Mouse (Mus musculus): ENCODE measurements at regions not wholly inside any gene's neighbourhood (a gene's known extent, or its start where the extent isn't known, plus 50 kb on each side); places are given as distances from the start of the nearest gene placed in this dataset.
"Not testable (repeated sequence)": the region's sequence is repeated elsewhere in the genome, so short reads cannot be mapped to it uniquely, and the experiment has no call there.

DNA sequence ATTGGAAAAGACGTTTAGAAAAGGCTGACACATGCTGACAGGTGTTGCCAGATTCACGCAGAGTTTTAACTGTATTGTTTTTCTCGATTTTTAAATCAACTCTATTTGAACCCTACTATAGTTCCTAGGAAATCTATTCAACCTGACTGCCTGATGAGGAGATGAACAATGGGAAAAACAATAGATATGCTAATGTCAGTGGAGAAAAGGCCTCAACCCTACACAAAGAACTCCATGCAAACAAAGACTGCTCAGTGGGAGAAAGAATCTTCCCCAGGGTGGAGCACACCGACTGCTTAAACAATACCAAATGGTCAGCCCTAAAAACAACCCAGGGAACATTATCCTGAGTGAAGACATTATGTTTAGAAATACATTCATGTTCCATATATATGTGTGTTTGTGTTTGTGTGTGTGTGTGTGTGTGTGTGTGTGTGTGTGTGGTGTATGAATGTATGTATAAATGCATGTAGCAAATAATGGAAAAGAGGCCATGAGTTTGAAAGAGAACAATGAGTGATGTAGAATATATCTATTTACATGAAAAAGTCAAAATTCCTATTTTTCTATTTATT lies 204.1 kb upstream of the Zfp804a start:
- H3K9me3 ChIP-seq (replicated peaks; ENCODE audit: low read length), result no peaks in the 10 kb centered on the region
- H3K36me3 ChIP-seq (ENCODE audit: insufficient read depth, low read length), result no peaks in the 10 kb centered on the region
- WGBS, result 26% methylated on average over 4 of the region's 4 CpGs

GRCm38 (mm10) chr2:81849927-81850326 lies 203.1 kb upstream of the Zfp804a start:
- no peaks in the 10 kb centered on the region for H3K36me3 ChIP-seq (ENCODE audit: insufficient read depth, low read length)
- H3K4me1 ChIP-seq (replicated peaks; ENCODE audit: insufficient read depth, low read length), result no peaks in the 10 kb centered on the region
- TF ChIP-seq CTCF (IDR thresholded peaks at IDR 0.05; ENCODE audit: low read depth), result no peak
- ATAC-seq (replicated peaks; ENCODE audit: low FRiP score, low read depth), result no peak
- no peaks in the 10 kb centered on the region for H3K27me3 ChIP-seq (ENCODE audit: insufficient read depth, low read length)
- no peak overlapping the region for H3K4me3 ChIP-seq (replicated peaks; ENCODE audit: low read depth, low read length)
- H3K4me2 ChIP-seq (ENCODE audit: low read length), result no peak overlapping the region
- H3K9me3 ChIP-seq (replicated peaks; ENCODE audit: low read length), result no peaks in the 10 kb centered on the region
- DNase-seq (ENCODE audit: low spot score), result no peak
- 63% methylated on average over 4 of the region's 4 CpGs for WGBS
- no peak overlapping the region for H3K9ac ChIP-seq (ENCODE audit: low read depth, low read length)
- no peak overlapping the region for H3K27ac ChIP-seq

More for the DNA sequence above, 204.1 kb upstream of the Zfp804a start:
- Histone ChIP-seq H3K4me1 (replicated peaks; ENCODE audit: insufficient read depth, low read length) (no peaks in the 10 kb centered on the region), H3K9ac (ENCODE audit: low read depth, low read length) (no peak overlapping the region), H3K27me3 (ENCODE audit: insufficient read depth, low read length) (no peaks in the 10 kb centered on the region), H3K27ac (no peak overlapping the region), H3K4me3 (replicated peaks; ENCODE audit: low read depth, low read length) (no peak overlapping the region), H3K4me2 (ENCODE audit: low read length) (no peak overlapping the region)
- no peak for TF ChIP-seq CTCF (IDR thresholded peaks at IDR 0.05; ENCODE audit: low read depth)
- ATAC-seq (replicated peaks; ENCODE audit: low FRiP score, low read depth) (no peak), DNase-seq (ENCODE audit: low spot score) (no peak)

- no peak overlapping the region for H3K4me2 ChIP-seq (ENCODE audit: low read length)
- no peak for TF ChIP-seq CTCF (IDR thresholded peaks at IDR 0.05; ENCODE audit: low read depth)
- no peaks in the 10 kb centered on the region for H3K4me1 ChIP-seq (replicated peaks; ENCODE audit: insufficient read depth, low read length)
- no peaks in the 10 kb centered on the region for H3K27me3 ChIP-seq (ENCODE audit: insufficient read depth, low read length)
- DNase-seq (ENCODE audit: low spot score), result no peak
- H3K4me3 ChIP-seq (replicated peaks; ENCODE audit: low read depth, low read length), result no peak overlapping the region
- WGBS, result 85% methylated on average over 1 of the region's 1 CpGs
- no peak for ATAC-seq (replicated peaks; ENCODE audit: low FRiP score, low read depth)
- H3K9ac ChIP-seq (ENCODE audit: low read depth, low read length), result no peak overlapping the region
- H3K9me3 ChIP-seq (replicated peaks; ENCODE audit: low read length), result no peaks in the 10 kb centered on the region
- H3K27ac ChIP-seq, result no peak overlapping the region
- no peaks in the 10 kb centered on the region for H3K36me3 ChIP-seq (ENCODE audit: insufficient read depth, low read length)
Observed at GRCm38 (mm10) chr2:81885438-81885837, 167.6 kb upstream of the Zfp804a start.

DNA sequence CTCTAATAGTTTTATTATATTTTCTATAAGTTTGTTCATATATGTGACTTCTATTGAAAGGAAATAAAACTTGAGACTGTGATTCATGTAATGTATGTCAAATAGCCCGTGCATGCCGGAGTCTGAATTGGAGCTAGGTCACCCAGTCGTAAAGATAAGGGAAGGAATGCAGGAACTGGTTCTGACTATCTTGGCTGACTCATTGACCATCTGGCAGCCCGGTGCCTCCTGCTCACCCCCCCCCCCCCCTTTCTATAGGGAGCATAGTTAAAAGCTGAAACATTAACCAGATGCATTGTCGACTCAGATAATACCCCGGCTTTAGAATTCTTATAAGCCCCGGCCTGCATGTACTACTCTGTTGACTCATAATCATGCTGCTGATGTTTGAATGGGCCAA lies 160.5 kb upstream of the Zfp804a start:
- 50% methylated on average over 7 of the region's 7 CpGs for WGBS
- not testable (repeated sequence) for H3K36me3 ChIP-seq (ENCODE audit: insufficient read depth, low read length); H3K9me3 ChIP-seq (replicated peaks; ENCODE audit: low read length); H3K27ac ChIP-seq; H3K4me3 ChIP-seq (replicated peaks; ENCODE audit: low read depth, low read length); H3K9ac ChIP-seq (ENCODE audit: low read depth, low read length); DNase-seq (ENCODE audit: low spot score); H3K27me3 ChIP-seq (ENCODE audit: insufficient read depth, low read length); H3K4me2 ChIP-seq (ENCODE audit: low read length); H3K4me1 ChIP-seq (replicated peaks; ENCODE audit: insufficient read depth, low read length); ATAC-seq (replicated peaks; ENCODE audit: low FRiP score, low read depth)

DNA sequence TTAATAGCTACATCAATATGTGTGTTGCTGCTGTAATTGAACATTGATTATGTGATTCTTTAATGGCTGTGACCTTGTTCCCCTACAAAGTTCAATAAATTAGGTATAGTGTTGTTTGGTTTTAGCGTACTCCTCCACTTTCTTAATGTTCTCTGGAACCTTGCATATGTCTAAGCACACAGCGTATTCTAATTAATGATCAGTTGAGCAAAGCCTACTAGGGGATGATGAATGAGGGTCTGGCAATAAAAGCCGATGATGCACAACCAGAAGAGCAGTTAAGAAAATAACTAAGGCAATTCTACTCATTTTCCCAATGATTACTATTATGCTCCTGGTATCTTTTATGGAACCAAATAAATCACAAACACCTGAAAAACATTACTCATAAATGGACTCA lies 113.7 kb upstream of the Zfp804a start:
- H3K4me3 ChIP-seq (replicated peaks; ENCODE audit: low read depth, low read length), result no peak overlapping the region
- H3K4me1 ChIP-seq (replicated peaks; ENCODE audit: insufficient read depth, low read length), result no peaks in the 10 kb centered on the region
- WGBS, result 25% methylated on average over 3 of the region's 3 CpGs
- no peak for ATAC-seq (replicated peaks; ENCODE audit: low FRiP score, low read depth)
- H3K9ac ChIP-seq (ENCODE audit: low read depth, low read length), result no peak overlapping the region
- no peaks in the 10 kb centered on the region for H3K36me3 ChIP-seq (ENCODE audit: insufficient read depth, low read length)
- H3K4me2 ChIP-seq (ENCODE audit: low read length), result no peak overlapping the region
- TF ChIP-seq CTCF (IDR thresholded peaks at IDR 0.05; ENCODE audit: low read depth), result no peak
- no peaks in the 10 kb centered on the region for H3K27me3 ChIP-seq (ENCODE audit: insufficient read depth, low read length)
- no peaks in the 10 kb centered on the region for H3K9me3 ChIP-seq (replicated peaks; ENCODE audit: low read length)
- DNase-seq (ENCODE audit: low spot score), result peak; percentile 31
- H3K27ac ChIP-seq, result no peak overlapping the region
